Mouse (Mus musculus) T-helper 1 cell (primary cell): ENCODE results near the gene Agpat3.
"Not testable (repeated sequence)": the region's sequence is repeated elsewhere in the genome, so short reads cannot be mapped to it uniquely, and the experiment has no call there.

Experiments used
- in situ Hi-C: fragments of 300-600 bp; cut with MboI, MseI; formaldehyde crosslinking; loops from one replicate; pipeline ENCODE4 v1.15.1; 2025; ENCODE audit warnings: high pct_unique_total_duplicates

Agpat3 gene

DNA sequence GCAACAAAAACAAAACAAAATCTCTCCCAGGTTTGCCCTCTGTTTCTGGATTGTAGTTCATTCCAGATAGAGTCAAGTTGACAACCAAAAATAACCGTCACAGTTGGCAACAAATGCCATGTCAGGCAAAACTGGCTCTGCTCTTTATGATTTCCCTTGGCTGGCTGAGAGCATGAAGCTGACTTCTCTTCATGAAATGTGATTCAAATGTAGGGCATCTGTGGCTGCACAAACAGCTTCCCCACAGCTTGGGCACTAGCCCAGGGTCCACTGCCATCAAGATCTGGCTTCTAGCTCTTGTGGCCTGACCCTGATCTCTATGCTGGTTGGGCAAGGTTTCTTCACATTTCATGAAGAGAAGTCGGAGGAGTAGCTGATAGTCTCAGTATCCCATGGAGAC lies 9.7 kb upstream of the Agpat3 start:
- in situ Hi-C loops, result no loop called here

DNA sequence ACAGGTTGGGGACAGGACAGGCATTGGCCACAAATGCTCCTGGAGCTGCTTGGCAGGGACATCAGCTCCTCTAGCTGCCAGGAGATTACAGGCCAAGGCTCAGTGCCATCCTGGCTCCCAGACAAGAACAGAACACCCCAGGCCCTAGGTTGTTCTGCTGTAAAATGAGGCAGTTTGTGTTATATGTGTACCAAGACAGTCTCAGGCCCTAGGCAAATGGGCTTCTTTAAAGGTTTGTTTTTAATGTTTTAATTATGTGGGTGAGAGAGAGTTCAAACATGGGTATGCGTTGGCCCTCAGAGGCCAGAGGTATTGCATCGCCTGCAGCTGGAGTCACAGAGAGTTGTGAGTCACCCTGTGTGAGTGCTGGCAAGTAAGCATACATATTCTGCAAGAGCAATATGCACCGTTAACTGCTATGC lies 8.0 kb upstream of the Agpat3 start:
- in situ Hi-C loops, result no loop called here

DNA sequence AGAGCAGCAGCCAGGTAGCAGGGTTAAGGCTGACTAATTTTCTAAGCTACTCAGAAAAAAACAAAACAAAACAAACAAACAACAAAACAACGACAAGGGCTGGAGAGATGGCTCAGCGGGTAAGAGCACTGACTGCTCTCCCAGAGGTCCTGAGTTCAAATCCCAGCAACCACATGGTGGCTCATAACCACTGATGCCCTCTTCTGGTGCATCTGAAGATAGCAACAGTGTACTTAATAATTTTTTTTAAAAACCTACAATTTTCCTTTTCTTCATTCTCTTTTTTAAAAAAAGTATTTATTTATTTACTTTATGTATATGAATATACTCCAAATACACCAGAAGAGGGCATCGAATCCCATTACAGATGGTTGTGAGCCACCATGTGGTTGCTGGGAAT lies 6.7 kb upstream of the Agpat3 start:
- in situ Hi-C loops, result not testable (repeated sequence)

DNA sequence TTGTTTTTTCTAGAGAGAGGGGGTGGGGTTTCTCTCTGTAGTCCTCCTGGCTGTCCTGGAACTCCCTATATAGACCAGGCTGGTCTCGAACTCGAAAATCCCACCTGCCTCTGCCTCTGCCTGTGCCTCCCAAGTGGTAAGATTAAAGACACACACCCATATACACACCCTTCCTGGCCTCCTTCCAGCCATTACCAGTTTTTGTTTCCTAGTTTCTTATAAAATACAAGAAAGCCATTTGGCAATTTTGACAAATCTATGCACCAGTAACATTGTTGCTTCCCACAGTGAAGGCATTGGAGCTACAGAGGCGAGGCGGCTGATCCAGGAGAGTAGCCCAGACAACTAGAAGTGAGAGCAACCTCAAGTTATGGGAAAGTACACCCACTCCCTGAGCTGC lies 6.0 kb upstream of the Agpat3 start:
- in situ Hi-C loops, result no loop called here

DNA sequence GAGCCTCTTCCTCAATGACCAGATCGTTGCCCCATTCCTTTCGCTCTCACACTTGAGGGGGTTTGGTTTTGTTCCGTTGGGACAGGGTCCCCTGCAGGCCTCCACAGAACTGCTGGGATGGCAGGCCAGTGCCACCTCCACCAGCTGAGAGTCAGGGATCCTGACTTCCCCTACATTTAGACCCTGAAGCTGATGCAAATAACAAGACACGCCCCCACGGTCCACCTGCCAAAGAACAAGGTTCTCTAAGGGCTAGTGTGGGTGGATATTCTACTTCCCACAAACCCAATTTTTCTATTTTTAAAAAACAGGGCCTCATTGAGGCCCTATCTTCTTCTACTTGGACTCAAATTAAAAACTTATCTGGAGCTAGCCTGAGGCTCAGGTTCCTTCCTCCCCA lies 5.5 kb upstream of the Agpat3 start:
- in situ Hi-C loops, result no loop called here

DNA sequence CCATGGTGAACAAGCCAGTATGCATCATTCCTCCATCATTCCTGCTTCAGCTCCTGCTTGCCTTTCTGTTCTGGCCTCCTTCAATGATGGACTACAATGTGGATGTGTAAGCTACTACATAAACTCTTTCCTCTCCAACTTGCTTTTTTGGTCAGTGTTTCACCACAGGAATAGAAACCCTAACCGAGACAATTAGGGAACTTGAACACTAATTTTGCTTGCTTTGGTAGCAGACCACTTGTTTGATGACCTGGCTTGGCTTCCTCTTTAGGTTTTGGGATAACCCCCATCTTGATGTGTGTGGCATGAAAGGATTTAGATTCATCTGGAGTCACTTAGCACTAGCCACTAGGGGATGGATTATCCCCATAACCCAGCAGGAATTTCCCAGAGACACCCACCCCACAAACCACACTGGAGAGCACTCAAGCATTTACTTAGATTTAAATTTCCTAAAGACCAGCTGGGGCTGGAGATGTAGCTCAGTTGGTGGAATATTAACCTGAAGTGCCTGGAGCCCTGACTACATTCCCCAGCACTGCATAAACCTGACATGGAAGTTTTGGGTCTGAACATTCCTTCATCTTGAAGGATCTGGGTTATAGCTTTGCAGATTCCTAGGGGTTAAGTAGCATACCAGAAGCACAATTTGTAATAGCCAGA lies 3.8 kb upstream of the Agpat3 start:
- in situ Hi-C loops, result no loop called here

DNA sequence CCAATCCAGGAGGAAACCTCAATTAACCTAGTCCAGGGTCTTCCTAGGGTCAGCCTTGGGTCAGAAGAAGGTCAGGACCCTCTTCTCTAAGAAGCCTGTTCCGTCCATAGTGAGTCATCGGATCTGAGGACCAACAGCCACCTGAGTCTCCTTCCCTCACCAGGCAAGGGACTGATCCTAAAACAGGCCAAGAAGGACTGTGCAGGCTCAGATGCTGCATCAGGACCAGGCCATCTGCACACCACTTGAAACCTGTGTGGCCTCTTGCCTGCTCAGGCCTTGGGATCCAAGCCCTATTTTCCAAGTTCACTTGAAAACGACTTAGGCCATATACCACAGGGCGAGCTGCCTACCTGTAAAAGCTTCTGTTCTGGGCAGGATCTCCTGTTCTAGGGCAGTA lies 907 bp upstream of the Agpat3 start:
- in situ Hi-C loops, result no loop called here

DNA sequence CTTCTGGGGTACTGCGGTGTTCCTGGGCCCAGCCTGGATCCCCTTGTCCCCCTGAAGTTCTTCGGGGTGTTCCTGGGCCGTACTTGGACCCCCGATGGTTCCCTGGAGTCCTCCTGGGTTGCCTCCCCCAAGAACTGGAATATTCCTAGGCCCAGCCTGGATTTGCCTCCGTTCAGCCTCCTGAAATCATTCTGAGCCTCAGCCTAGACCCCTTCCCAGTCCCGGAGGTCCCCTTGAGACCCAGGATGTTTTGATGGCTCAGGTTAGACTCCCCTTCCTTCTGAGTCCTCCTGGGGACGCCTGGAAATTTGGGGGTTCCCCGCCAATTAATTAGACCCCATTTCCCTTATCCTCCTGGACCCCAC lies 359 bp upstream of the Agpat3 start:
- in situ Hi-C loops, result no loop called here

DNA sequence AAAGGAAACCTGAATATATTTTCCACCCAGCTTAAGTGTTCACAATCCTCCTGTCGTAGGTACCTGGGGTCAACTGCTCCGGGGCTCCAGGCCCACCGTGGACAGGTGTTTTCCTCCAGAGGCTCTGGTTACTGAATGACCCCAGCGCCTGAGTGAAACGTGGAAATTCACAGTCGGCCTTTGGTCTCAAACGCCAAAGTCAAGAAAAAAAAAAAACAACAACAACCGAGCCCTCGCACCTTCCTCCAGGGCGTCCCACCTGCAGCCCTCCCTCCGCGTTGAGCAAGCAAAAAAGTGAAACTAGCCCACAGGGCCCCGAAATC lies 764 bp downstream of the Agpat3 start:
- in situ Hi-C loops, result no loop called here

DNA sequence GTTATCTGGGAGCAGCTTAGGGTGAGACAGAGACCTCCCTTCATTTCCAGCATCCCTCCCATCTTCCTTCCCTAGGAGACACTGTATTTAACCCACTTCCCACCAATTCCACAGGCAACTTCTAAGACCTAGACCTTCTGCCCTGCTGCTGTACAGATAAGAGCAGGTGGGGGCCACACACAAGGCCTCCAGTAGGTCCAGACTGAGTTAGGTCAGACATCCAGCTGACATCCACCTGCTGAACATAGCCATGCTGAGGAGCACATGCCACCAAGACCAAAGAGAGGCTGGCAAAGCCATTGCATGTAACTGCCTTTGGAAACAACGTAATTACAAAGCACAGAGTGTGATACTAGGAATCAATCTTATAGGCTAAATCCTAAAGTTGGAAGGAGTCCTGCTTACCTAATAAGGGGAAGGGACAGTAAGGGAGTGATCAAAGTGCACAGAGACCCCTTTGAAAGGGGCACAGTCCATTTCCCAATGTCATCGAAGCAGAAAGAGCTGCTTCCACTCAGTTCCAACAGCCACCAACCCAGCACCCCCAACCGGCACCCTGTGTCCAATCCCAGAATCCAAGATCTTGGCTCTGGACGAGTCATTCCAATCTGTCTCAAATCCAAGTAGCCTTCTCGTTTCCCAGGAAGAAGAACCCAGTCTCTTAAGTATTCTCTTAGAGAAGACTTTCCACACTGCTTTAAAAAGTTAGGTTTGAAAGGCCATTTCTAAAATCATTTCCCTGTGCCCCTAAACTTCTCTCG lies 1.3 kb downstream of the Agpat3 start:
- in situ Hi-C loops, result no loop called here

DNA sequence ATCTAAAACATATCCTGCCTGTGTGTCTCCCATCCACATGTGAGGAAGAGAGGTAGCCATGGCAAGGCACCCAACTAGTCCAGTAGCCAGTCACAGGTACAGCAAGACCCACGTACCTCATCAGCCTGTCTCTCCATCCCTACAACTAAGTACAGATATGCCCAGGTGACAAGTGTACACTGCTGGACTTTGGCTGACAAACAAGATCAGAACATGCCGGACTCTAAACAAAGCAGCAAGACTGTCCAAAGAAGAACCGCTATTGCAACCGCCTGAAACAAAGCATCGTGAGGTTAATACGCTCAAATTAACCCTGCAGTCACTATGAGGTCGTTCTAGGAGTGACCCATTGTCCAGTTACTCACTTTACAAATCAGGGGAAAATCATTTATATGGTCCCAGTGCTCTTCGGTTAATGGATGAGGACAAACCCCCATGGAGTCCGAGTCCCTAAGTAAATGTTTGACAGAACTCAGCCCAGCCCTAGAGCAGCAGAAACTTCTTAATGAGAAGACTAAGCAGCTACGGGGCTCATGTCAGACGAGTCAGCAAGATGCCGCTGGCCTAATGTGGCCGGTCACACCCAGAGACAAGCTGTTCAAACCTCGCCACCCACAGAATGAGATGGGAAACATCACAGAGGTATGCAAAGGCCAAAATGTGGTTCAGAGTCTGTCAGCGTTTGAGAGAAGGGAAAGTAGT lies 2.7 kb downstream of the Agpat3 start:
- in situ Hi-C loops, result no loop called here

DNA sequence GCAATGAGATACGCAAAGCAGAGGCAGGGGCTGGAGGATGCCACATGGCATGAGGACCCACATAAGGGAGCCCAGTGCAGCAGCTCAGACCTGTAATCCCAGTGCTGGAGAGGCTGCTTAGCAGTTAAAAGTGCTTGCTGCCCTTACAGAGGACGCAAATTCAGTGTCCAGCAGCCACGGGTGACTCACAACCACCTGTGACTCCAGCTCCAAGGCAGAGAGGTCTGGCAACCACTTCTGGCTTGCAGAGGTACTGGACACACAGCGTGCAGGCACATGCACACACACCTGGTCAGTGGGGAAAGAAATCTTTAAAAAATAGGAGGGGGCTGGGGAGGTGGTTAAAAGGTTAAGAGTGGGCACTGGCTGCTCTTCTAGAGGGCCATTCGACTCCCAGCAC lies 4.1 kb downstream of the Agpat3 start:
- in situ Hi-C loops, result no loop called here

DNA sequence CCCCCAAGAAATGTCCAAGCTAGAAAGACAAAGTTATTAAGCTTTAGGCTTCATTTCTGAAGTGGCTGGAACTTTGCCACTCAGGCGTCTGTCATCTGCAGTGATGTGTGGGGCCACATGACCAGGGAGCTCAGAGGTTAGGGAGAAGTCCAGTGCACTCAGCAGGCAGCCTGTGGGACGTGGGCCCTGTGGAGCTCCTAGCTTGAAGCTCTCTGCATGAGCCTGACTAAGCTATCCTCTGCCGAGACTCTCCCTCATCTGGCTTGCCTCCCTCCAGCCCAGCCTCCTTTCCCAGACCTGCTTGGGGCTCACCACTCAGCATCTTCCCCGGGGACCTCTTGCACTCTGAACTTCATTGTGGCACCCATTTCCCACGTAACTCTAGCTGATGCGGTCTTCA lies 4.8 kb downstream of the Agpat3 start:
- in situ Hi-C loops, result no loop called here

DNA sequence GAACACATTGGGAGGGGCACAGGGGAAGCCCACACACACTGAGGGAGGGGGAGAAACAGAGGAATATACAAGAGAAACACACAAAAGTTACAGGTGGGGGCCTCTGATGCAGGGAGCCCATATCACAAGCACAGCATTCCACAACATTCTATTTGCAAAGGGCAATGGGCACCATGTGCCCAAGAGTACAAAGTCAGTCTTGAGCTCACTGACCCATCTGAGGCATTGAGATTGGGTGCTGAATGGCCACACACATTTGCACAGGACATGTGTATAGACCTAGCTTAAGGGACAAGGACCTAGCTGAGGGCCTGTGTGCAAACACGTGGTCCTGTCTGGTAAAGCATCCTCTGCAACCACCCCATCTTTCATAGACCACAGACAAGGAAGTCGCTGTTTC lies 6.8 kb downstream of the Agpat3 start:
- in situ Hi-C loops, result no loop called here

DNA sequence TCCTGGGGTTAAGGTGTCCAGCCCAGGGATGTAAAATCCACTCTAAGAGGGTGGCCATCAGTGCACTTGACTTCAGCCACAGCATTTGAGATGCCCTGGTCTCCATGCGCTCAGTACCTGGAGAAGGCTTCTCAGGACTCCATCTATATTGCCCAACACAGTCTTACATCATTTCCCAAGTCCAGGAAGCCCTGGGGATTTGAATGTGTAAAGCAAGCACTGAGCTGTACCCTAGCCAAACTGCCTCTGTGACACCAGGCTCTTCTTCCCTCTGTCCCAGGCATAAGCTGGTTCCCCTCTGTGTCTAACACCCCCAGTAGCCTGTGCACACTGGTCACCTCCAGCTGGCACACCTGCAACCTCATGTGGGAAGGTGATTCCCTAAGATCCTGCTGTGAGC lies 10.2 kb downstream of the Agpat3 start:
- in situ Hi-C loops, result no loop called here

DNA sequence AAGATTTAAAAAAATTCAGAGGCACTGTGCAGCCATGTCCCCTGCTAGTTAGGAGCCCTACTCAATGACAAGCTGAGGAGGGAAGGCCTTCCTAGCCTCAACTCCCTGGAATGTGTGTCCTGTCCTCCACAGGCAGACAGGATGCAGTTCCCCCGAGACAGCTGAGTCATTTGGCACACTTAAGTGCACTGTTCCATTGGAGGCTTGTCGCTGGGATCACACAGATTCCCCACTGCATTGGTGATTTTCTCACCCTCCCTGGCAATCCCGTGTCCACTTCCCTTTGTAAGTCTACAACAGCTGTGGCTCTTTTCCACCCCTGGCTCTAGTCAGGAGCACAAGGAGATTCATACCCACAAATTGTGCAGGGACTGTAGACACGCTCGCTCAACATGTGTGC lies 14.1 kb downstream of the Agpat3 start:
- in situ Hi-C loops, result no loop called here

DNA sequence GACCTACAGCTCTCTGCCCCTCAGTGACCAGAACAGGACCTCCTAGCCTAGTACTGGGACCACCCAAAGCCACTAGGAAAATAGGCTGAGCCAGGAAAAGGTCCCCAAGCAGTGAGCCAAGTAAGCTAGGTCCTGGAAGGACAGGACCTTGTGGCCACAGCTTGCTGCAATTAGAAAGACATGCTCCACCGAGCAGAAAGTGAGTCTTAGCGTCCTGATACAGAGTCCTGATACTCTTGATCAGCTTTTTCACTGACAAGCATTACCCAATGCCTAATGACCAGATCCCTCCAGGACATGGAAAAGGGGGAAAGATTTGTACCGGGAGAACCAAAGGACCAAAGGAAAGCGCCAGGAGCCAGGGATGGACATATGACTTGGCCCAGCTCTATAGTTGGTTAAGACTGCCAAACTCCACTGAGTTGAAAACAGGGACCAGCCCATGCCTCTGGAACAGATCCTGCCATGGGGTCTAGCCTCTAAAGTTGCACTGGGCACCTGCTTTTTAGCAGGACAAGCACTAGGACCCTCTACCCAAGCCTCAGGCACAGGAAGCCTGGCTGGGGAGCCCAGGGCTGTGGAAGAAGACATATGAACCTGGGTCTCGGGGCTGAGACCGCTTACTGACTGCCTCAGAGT lies 17.2 kb downstream of the Agpat3 start:
- in situ Hi-C loops, result no loop called here

DNA sequence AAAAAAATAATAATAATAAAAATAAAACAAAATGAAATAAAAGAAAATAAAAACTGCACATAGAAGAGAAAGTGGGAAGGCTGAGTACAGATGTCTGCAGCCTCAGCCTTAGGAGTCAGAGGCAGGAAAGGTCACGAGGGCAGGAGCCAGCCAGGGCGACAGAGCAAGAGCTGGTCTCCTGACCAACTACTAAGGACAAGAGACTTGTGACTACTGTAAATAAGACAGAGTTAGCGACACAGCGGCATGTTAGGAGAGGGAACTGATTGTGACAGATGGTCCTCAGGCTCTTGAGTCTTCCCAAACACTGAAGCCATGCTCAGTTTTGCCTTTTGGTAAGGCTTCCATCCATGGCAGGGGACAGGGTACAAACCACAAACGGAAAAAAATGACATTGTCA lies 20.7 kb downstream of the Agpat3 start:
- in situ Hi-C loops, result no loop called here

DNA sequence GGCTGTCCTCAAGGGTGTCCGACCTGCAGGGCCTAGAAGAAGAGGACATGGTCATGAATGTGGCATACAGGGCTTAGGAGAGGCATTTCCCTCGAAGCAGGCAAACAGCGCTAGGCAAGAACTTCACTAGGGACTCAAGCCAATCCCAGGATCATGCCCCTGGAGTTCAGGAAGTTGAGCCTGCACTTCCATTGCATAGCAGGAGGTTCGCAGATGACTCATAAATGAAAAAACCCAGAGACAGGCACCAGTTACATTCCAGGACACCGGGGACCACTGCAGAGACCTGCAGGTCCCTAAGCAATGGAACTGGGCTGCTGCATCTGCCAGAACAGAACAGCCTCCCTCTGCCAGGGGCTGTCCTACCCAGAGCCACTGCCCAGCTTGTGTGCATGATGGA lies 23.0 kb downstream of the Agpat3 start:
- in situ Hi-C loops, result loop anchor here (5.0 kb wide), 1 partner anchor 297 kb away; no protein-coding TSS in a partner anchor

DNA sequence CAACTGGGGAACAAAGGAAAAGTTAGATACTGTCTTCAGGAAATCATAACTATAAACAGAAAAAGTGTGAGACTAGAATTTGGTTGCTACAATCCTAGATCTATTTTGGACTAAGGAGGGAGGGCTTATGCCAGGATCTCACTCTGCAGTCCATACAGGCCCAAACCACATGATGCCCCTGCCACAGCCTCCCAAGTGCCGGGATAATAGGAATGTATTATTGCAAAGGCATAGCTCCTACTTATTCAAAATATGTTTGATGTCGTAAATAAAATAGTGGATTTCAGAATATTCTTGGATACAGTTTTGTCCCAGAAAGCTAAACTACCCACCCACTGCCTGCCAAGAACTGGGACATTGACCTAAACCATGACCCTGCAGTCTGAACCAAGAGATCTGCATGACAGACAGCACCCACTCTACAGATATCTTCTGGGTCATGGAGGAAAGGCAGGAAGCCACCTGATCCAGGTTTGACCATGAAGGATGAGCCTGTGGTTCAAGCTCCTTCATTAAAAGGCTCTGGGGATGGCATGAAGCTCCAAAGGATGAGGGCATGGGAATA lies 24.2 kb downstream of the Agpat3 start:
- in situ Hi-C loops, result loop anchor here (5.0 kb wide), 1 partner anchor 296 kb away; no protein-coding TSS in a partner anchor

DNA sequence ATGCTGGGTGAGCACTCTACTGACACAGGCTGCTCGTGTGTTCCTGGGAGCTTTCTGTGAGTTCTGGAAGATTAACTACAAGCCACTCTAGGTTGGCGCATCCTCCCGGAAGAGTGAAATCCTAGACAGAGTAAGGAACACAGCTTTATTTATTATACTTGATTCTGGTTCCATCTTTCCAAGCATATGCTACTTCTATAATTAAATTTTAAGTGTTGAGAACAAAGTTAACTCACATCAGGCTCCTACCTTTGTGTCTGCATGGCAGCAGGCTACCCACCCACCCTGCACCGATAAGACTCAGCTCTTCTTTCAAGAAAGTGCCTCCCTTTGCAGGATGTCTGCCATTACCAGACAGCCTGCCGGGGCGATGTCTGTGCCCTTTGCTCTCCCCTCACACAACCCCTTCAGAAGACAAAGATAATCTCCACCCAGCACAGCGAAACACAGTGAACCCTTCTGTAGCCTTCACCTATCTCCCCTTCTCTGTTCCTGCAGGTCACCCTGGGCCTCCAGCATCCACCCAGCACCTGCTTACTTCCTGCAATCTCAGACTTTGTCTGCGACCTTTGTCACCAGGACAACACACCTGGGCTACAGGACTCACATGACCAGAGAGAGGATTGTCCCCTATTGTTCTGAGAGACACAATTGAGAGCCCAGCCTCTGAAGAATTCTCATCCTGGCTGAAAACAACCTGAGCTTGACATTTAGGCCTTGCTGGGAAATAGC lies 26.2 kb downstream of the Agpat3 start:
- in situ Hi-C loops, result loop anchor here (5.0 kb wide), 1 partner anchor 294 kb away; no protein-coding TSS in a partner anchor
